Mouse (Mus musculus) kidney, adult 2 months (tissue): ENCODE data around the gene Tfap2d.

Source experiments
- CTCF ChIP-seq: fragments of 200-500 bp; conservative IDR thresholded peaks from 2 replicates; pipeline ENCODE4 v1.5.1; 2011; ENCODE audit warnings: low read depth, mild to moderate bottlenecking, control low read depth, low read length, moderate library complexity, mixed read lengths; ENCODE audit not compliant: insufficient read depth, insufficient read length
- POLR2A ChIP-seq: fragments of 200-500 bp; IDR thresholded peaks from one replicate; pipeline ENCODE4 v1.6.1; 2011; ENCODE audit warnings: low read depth, low read length, control low read depth

DNA sequence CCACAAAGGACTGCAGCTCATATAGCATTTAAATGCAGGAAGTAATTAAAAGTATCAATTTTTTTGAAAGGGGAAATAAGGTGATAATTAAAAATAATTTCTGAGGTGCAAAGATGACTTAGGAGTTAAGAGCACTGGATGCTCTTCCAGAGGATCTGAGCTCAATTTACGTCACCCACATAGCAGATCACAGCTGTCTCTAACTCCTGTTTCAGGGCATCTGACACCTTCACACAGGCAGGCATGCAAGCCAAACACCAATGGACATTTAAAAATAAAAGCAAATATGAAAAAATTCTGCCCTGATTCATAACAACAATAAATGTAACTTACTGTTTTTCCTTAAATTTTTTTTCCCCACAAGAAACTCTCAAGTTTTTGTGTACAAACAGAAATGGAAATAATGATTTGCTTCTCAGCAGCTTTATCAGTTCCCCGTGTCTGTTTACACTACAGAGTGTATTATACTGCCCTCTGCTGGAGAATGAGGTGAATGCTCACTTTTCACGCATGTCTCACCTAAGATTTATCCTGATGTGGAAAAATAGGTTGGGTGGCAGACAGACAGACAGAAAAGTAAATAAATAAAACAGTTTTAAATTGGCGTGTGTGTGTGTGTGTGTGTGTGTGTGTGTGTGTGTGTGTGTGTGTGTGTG lies 76.0 kb downstream of the Tfap2d start:
- TF ChIP-seq POLR2A (no peak), CTCF (no peak)
